14 mouse cellular contexts compared by ENCODE assay signal in the genomic region with DNA sequence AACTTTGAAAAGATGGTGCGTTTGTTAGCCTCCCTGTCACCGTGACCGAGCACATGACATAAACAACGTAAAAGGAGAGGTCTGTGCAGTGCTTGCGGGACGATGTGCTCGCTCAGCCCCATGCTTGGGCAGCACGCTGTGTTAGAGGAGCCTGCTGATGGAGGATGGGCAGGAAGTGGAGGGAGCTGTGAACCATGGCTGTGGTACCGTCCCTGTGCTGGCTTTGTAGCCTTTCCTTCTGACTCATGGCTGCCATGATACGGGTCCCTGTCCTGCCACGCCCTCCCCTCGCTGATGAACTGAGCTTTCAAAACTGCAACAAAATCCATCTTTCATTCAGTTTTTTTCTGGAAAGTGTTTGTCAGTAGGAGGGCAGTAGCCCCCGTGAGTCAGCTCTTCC.
"Had no signal": no experiment of that assay in that cellular context is flagged by ENCODE, and none has a peak within 500 bp of the region (broad histone marks: within the 10 kb centered on the region; RNA-seq: fewer than 3 reads in every experiment).

No protein-coding gene starts in this region.

- H3K27me3 ChIP-seq: kidney, embryonic 15.5 days; limb, embryonic 15.5 days; liver, embryonic 12.5 days; midbrain, embryonic 13.5 days had no signal

- H3K4me1 ChIP-seq: limb, embryonic 15.5 days; midbrain, embryonic 13.5 days had no signal

- H3K36me3 ChIP-seq: midbrain, embryonic 13.5 days had no signal

- ATAC-seq: liver, embryonic 12.5 days had no signal

- H3K9ac ChIP-seq: kidney, embryonic 15.5 days; limb, embryonic 15.5 days; liver, embryonic 12.5 days; lung, embryonic 14.5 days; midbrain, embryonic 13.5 days had no signal

- H3K9me3 ChIP-seq: kidney, embryonic 15.5 days; limb, embryonic 15.5 days; liver, embryonic 12.5 days; midbrain, embryonic 13.5 days had no signal

- H3K4me3 ChIP-seq: kidney, embryonic 15.5 days; left cerebral cortex, adult 2 months; limb, embryonic 15.5 days; liver, embryonic 12.5 days; midbrain, embryonic 13.5 days; myocyte had no signal

- DNase-seq: kidney, adult 2 months; kidney, postnatal 14 days; lung, embryonic 14.5 days; lung, postnatal 10 days; lung, postnatal 4 days; retina, postnatal 1 day; right cerebral cortex, postnatal 14 days; thymus, postnatal 36 days had no signal

- H3K4me2 ChIP-seq: kidney, embryonic 15.5 days; limb, embryonic 15.5 days; liver, embryonic 12.5 days; lung, embryonic 14.5 days; midbrain, embryonic 13.5 days had no signal

- H3K27ac ChIP-seq: kidney, embryonic 15.5 days; left cerebral cortex, adult 2 months; limb, embryonic 15.5 days; liver, embryonic 12.5 days; midbrain, embryonic 13.5 days had no signal
